8 mouse cellular contexts compared by ENCODE assay signal in the genomic region with DNA sequence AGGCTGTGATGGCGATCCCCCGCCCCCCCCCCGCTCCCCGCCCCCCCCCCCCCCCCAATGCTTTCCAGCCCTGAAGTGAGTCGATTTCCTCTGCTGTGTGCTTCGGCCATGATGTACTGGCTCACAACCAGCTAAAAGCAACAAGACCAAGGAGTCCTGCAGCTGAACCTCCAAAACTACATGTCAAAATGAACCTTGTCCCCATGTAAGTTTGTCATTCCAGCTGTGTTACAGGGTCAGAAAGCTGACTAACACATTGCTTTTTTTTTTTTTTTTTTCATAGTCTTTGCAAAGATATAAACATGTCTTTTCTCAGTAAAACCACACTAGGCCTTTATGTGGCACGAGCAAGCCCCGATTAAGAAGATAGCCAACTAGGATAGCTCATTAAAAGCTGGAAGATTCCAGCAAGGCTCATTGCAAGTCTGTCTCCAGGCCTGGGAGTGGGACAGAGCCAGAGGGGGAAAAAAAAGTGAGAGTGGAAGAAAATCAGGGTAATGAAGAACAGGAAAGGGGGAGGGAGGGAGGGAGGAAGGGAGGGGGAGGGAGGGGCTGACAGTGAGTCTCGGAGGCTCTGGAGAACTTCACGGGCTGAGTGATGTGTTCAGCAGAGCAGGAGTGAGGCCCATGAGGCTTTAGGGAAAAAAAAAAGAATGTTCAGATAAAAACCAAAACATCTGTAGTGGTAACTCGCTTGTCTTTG. TPM values are rescaled to one million over a fixed set of nuclear protein-coding genes. Genes with fewer than 3 reads are reported as not detected.
DNase-seq lines count a peak whose midpoint lies in the region; ATAC-seq and TF ChIP-seq lines count a peak whose summit lies in the region.

No protein-coding gene starts in this region.

- no peaks in the 10 kb centered on the region for H3K79me2 ChIP-seq in CH12.LX (replicated peaks; ENCODE audit: control insufficient read depth, extremely low read depth, insufficient read depth, poor library complexity, severe bottlenecking)
- no peaks in the 10 kb centered on the region for H3K79me2 ChIP-seq in liver, adult 2 months (ENCODE audit: control insufficient read depth, insufficient read depth, low read length)

- TF ChIP-seq EP300 in CH12.LX (IDR thresholded peaks at IDR 0.05; ENCODE audit: low read length), result no peak

- no peak overlapping the region for H3K9ac ChIP-seq in CH12.LX (ENCODE audit: insufficient read depth, low read depth)
- peak overlapping the region; percentile 56; the same call in 1 of the 2 replicates for H3K9ac ChIP-seq in heart, embryonic 11.5 days (ENCODE audit: low read depth, low read length)
- H3K9ac ChIP-seq in liver, adult 2 months (ENCODE audit: low read depth, low read length), result no peak overlapping the region
- peak overlapping the region; percentile 62 for H3K9ac ChIP-seq in stomach, embryonic 16.5 days (ENCODE audit: low read length)

- no peaks in the 10 kb centered on the region for H3K27me3 ChIP-seq in CH12.LX (replicated peaks)
- no peaks in the 10 kb centered on the region for H3K27me3 ChIP-seq in heart, embryonic 11.5 days (ENCODE audit: control insufficient read depth, insufficient read depth, low read length)
- no peaks in the 10 kb centered on the region for H3K27me3 ChIP-seq in liver, adult 2 months (ENCODE audit: control insufficient read depth, insufficient read depth, low read length)
- H3K27me3 ChIP-seq in stomach, embryonic 16.5 days (ENCODE audit: control insufficient read depth, insufficient read depth, low read length), result no peaks in the 10 kb centered on the region

- no peak overlapping the region for H3K4me2 ChIP-seq in CH12.LX (ENCODE audit: insufficient read depth, low read depth, poor library complexity, severe bottlenecking)
- H3K4me2 ChIP-seq in heart, embryonic 11.5 days, result no peak overlapping the region
- no peak overlapping the region for H3K4me2 ChIP-seq in stomach, embryonic 16.5 days (ENCODE audit: low read depth, low read length)

- no peak for TF ChIP-seq POLR2A in CH12.LX (IDR thresholded peaks at IDR 0.05; ENCODE audit: low read depth, low read length)
- no peak for TF ChIP-seq POLR2A in liver, adult 2 months (IDR thresholded peaks at IDR 0.05; ENCODE audit: extremely low read depth, insufficient read depth, low read length)

- dilution Hi-C loops in CH12.LX (cut with MboI; ENCODE audit: extremely low pct_ligation_motif_present, extremely low pct_unique_long_range_greater_than_20kb, low sequenced_read_pairs), result no loop called here

- no peaks in the 10 kb centered on the region for H3K36me3 ChIP-seq in CH12.LX (replicated peaks in 1 of 2; ENCODE audit: control insufficient read depth in 1 of 2, insufficient read depth in 1 of 2, low read length in 1 of 2)
- H3K36me3 ChIP-seq in heart, embryonic 11.5 days (ENCODE audit: control insufficient read depth, insufficient read depth, low read length), result no peaks in the 10 kb centered on the region
- peaks cover 46% of the 10 kb centered on the region for H3K36me3 ChIP-seq in liver, adult 2 months (ENCODE audit: control insufficient read depth, insufficient read depth, low read length)
- H3K36me3 ChIP-seq in stomach, embryonic 16.5 days (ENCODE audit: control insufficient read depth, insufficient read depth, low read length), result no peaks in the 10 kb centered on the region

- H3K9me3 ChIP-seq in CH12.LX (replicated peaks; ENCODE audit: low read length), result no peaks in the 10 kb centered on the region
- H3K9me3 ChIP-seq in heart, embryonic 11.5 days (replicated peaks; ENCODE audit: control insufficient read depth, low read length), result no peaks in the 10 kb centered on the region
- H3K9me3 ChIP-seq in stomach, embryonic 16.5 days (replicated peaks; ENCODE audit: control insufficient read depth, low read length), result no peaks in the 10 kb centered on the region

- TF ChIP-seq CTCF in CH12.LX (conservative IDR thresholded peaks at IDR 0.05 in 1 of 2, IDR thresholded peaks at IDR 0.05 in 1 of 2; ENCODE audit: low read depth in 2 of 2, low read length in 2 of 2), result no peak
- TF ChIP-seq CTCF in liver, adult 2 months (IDR thresholded peaks at IDR 0.05; ENCODE audit: low read depth, low read length), result no peak

- DNase-seq in CH12.LX (ENCODE audit: extremely low read depth), result no peak
- DNase-seq in T-cell, adult 2 months (ENCODE audit: low spot score), result peak; percentile 24
- DNase-seq in liver, adult 2 months (ENCODE audit: extremely low read depth, low read depth, low spot score), result peak; percentile 73
- no peak for DNase-seq in c-Kit-positive CD71-positive TER-119-positive erythroid progenitor cells, embryonic 14.5 days (ENCODE audit: low spot score)
- DNase-seq in adrenal gland, postnatal 4 days (ENCODE audit: low spot score in 2 of 2), result no peak

- in situ Hi-C loops in CH12.LX (cut with MboI; ENCODE audit: low pct_ligation_motif_present, low pct_unique_long_range_greater_than_20kb, low sequenced_read_pairs), result no loop called here

- peak; percentile 48 for ATAC-seq in heart, embryonic 11.5 days (replicated peaks; ENCODE audit: insufficient number of reproducible peaks, low FRiP score, low TSS enrichment)
- ATAC-seq in stomach, embryonic 16.5 days (ENCODE audit: insufficient read depth, low FRiP score), result peak; percentile 81
- ATAC-seq in frontal cortex, adult (ENCODE audit: low TSS enrichment), result no peak

- peaks cover 2 to 22% of the 10 kb centered on the region in 2 experiments; a peak in 2 of 4 replicates for H3K4me1 ChIP-seq in CH12.LX (ENCODE audit: control insufficient read depth in 1 of 2, insufficient read depth in 2 of 2)
- H3K4me1 ChIP-seq in heart, embryonic 11.5 days (ENCODE audit: control insufficient read depth, insufficient read depth, low read length), result peaks cover 42% of the 10 kb centered on the region
- H3K4me1 ChIP-seq in liver, adult 2 months (ENCODE audit: control insufficient read depth, insufficient read depth, low read length), result peaks cover 10% of the 10 kb centered on the region
- H3K4me1 ChIP-seq in stomach, embryonic 16.5 days (ENCODE audit: control insufficient read depth, insufficient read depth, low read length), result peaks cover 34% of the 10 kb centered on the region

- no peak overlapping the region for H3K4me3 ChIP-seq in CH12.LX (replicated peaks in 1 of 3; ENCODE audit: low read depth in 2 of 3, low read length in 2 of 3, poor library complexity in 1 of 3)
- H3K4me3 ChIP-seq in heart, embryonic 11.5 days (ENCODE audit: low read depth, low read length), result no peak overlapping the region
- H3K4me3 ChIP-seq in liver, adult 2 months (ENCODE audit: insufficient read depth, low read depth, low read length), result no peak overlapping the region
- H3K4me3 ChIP-seq in stomach, embryonic 16.5 days (replicated peaks; ENCODE audit: low read length), result no peak overlapping the region

- no peak overlapping the region for H3K27ac ChIP-seq in CH12.LX (ENCODE audit: insufficient read depth, low read depth)
- peak overlapping the region; percentile 94 for H3K27ac ChIP-seq in heart, embryonic 11.5 days (ENCODE audit: low read depth, low read length)
- peak overlapping the region; percentile 8 for H3K27ac ChIP-seq in liver, adult 2 months (replicated peaks; ENCODE audit: insufficient read depth, low read depth, low read length)
- peak overlapping the region; percentile 99 for H3K27ac ChIP-seq in stomach, embryonic 16.5 days (ENCODE audit: low read length)

- WGBS in heart, embryonic 11.5 days (ENCODE audit: insufficient replicate concordance), result 8% methylated on average over 8 of the region's 11 CpGs
- WGBS in liver, adult 2 months, result 32% methylated on average over 11 of the region's 11 CpGs
- 11% methylated on average over 11 of the region's 11 CpGs for WGBS in stomach, embryonic 16.5 days

- no peak for TF ChIP-seq RAD21 in CH12.LX (IDR thresholded peaks at IDR 0.05; ENCODE audit: low read depth, low read length)

TF ChIP-seq in CH12.LX, 34 proteins besides CTCF, POLR2A, EP300 and RAD21:
- TF ChIP-seq JUND (conservative IDR thresholded peaks at IDR 0.05; ENCODE audit: low read depth, low read length) (no peak), ZNF384 (IDR thresholded peaks at IDR 0.05; ENCODE audit: low read depth, low read length) (peak; percentile 7; the same call in 1 of the 2 replicates)

RNA-seq across cellular contexts. Expression of gene Ddc, which starts 19.5 kb away (rescaled TPM):
- total RNA-seq in CH12.LX (2012; rRNA removed) (not detected in 2 replicates), CH12.LX (2014; rRNA removed) (0.17 and 0.19 TPM in 2 replicates)
- polyA plus RNA-seq in CH12.LX (2012; ENCODE audit: insufficient read length, low read depth), result 0.12 and 0.33 TPM in 2 replicates
- 39.7 and 44.5 TPM in 2 replicates for polyA plus RNA-seq in heart, embryonic 11.5 days (2014; fragmentation: Nextera tagmentation; extraction: Ambion mirVana)
- 56.4 and 67.3 TPM in 2 replicates for total RNA-seq in liver, adult 2 months (2014; rRNA removed)
- polyA plus RNA-seq in liver, adult 2 months (2012; rRNA removed), result 75.7 and 82.3 TPM in 2 replicates
- 48.7 and 49.1 TPM in 2 replicates for polyA plus RNA-seq in stomach, embryonic 16.5 days (2015; fragmentation: Nextera tagmentation; extraction: Ambion mirVana)
- total RNA-seq in adrenal gland, postnatal 4 days (2021), result 100 to 1,000 TPM; 112 to 114 TPM

Comparison
In these comparisons a context has a peak if more than half of its experiments do, and no peak if none do; other contexts are left out.
1. DNase-seq: peak in T-cell, adult 2 months (single experiment) and liver, adult 2 months (single experiment); none in CH12.LX (single experiment), c-Kit-positive CD71-positive TER-119-positive erythroid progenitor cells, embryonic 14.5 days (single experiment) and adrenal gland, postnatal 4 days (0 of 2).
2. H3K9ac ChIP-seq: peak in heart, embryonic 11.5 days (single experiment) and stomach, embryonic 16.5 days (single experiment); none in CH12.LX (single experiment) and liver, adult 2 months (single experiment).
3. RNA of gene Ddc, which starts 19.5 kb away (polyA plus RNA-seq): 75.7 to 82.3 TPM in liver, adult 2 months, 48.7 to 49.1 TPM in stomach, embryonic 16.5 days and 39.7 to 44.5 TPM in heart, embryonic 11.5 days; 0.12 to 0.33 TPM in CH12.LX; every median in the first group is over 10 times any median in the second.